Comparison of ENCODE assay signal across 14 mouse cellular contexts in the genomic region with DNA sequence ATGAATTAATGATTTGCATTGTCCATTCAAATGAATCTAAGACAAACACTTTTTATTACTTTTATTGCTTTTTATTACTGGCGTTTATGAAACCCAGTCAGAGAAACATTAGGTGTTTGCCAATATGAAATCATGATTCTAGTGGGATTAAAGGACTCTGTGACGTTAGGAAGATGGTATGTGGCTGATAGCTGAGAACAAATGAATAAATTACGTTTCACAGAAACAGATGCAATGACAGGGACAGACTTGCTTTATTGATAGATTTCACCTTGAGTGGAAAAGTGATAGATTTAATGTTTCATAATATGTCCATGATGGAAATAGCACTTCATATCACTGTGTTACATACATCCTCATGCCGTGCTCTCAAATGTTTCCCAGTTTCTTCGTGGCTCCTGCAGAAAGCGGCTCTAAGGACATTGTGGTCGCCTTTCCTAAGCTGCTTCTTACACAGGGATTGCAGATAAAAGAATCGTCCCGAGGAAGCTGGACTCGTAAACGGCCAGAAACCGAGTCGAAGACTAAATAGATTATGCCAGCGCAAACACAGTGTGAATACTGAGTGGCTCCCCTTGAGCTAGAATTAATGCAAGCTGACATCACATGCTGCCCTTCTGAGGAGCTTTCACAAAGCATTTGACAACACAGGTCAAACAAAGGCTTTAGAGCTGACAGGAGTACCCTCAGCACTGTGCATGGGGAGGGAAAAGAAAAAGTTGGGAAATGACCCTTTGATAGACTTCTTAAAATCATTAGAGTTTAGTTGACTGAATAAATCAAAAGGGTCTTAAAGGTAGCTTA. TPM values are rescaled to one million over a fixed set of nuclear protein-coding genes. Genes with fewer than 3 reads are reported as not detected.
DNase-seq lines count a peak whose midpoint lies in the region; ATAC-seq and TF ChIP-seq lines count a peak whose summit lies in the region.
"Had no signal": no experiment of that assay in that cellular context is flagged by ENCODE, and none has a peak within 500 bp of the region (broad histone marks: within the 10 kb centered on the region; RNA-seq: fewer than 3 reads in every experiment).

No protein-coding gene starts in this region.

- ATAC-seq in forebrain, postnatal 0 days: peak; percentile 83
- peak; percentile 93 for ATAC-seq in midbrain, embryonic 11.5 days (ENCODE audit: low FRiP score)
- ATAC-seq: inflammation-experienced regulatory T-cells, adult 6 months had no signal

- no peaks in the 10 kb centered on the region for H3K27me3 ChIP-seq in forebrain, postnatal 0 days (ENCODE audit: insufficient read depth, low read length)
- H3K27me3 ChIP-seq in midbrain, embryonic 11.5 days (ENCODE audit: control insufficient read depth, insufficient read depth, low read length): no peaks in the 10 kb centered on the region
- H3K27me3 ChIP-seq: heart, embryonic 15.5 days; stomach, embryonic 15.5 days had no signal

- no peaks in the 10 kb centered on the region for H3K36me3 ChIP-seq in forebrain, postnatal 0 days (ENCODE audit: insufficient read depth)
- no peaks in the 10 kb centered on the region for H3K36me3 ChIP-seq in midbrain, embryonic 11.5 days (ENCODE audit: control insufficient read depth, insufficient read depth, low read length)
- H3K36me3 ChIP-seq: heart, embryonic 15.5 days; stomach, embryonic 15.5 days had no signal

- H3K9ac ChIP-seq in forebrain, postnatal 0 days: no peak overlapping the region
- H3K9ac ChIP-seq in midbrain, embryonic 11.5 days (ENCODE audit: low read length): 0 out of 2 replicates have a peak overlapping the region, but pooled peaks have one; percentile 14
- H3K9ac ChIP-seq: heart, embryonic 15.5 days; stomach, embryonic 15.5 days had no signal

- TF ChIP-seq CTCF in forebrain, postnatal 0 days (IDR thresholded peaks at IDR 0.05; ENCODE audit: low read depth): no peak

- no peak overlapping the region for H3K27ac ChIP-seq in forebrain, postnatal 0 days (ENCODE audit: low read depth, low read length)
- H3K27ac ChIP-seq in midbrain, embryonic 11.5 days (ENCODE audit: low read depth, low read length): peak overlapping the region; percentile 83
- H3K27ac ChIP-seq: heart, embryonic 15.5 days; stomach, embryonic 15.5 days had no signal

- intact Hi-C loops in left cerebral cortex, postnatal 25 days (cut with DNase I): no loop called here

- peak; percentile 27 to 30 for DNase-seq in cerebellum, postnatal 10 days
- DNase-seq in cerebellum, adult 11-12 months: no peak
- DNase-seq in forebrain, postnatal 0 days: peak; percentile 13
- peak; percentile 94 for DNase-seq in midbrain, embryonic 11.5 days (ENCODE audit: low spot score, missing footprints)
- DNase-seq in retina, embryonic 14.5 days (ENCODE audit: low spot score): peak; percentile 67
- DNase-seq in right cerebral cortex, postnatal 4 days: no peak
- DNase-seq in left cerebral cortex, postnatal 25 days (ENCODE audit: low spot score in 2 of 2): no peak
- DNase-seq in adrenal gland, adult 2 months: no peak
- DNase-seq: adrenal gland, adult 8-10 months; kidney, postnatal 25 days; liver had no signal

- no peaks in the 10 kb centered on the region for H3K4me1 ChIP-seq in forebrain, postnatal 0 days (ENCODE audit: insufficient read depth)
- peaks cover 21% of the 10 kb centered on the region for H3K4me1 ChIP-seq in midbrain, embryonic 11.5 days (ENCODE audit: control insufficient read depth, insufficient read depth, low read length)
- H3K4me1 ChIP-seq: heart, embryonic 15.5 days; stomach, embryonic 15.5 days had no signal

- H3K4me2 ChIP-seq in forebrain, postnatal 0 days (ENCODE audit: low read depth): no peak overlapping the region; the same call in 1 of the 2 replicates
- peak overlapping the region; percentile 24; the same call in 1 of the 2 replicates for H3K4me2 ChIP-seq in midbrain, embryonic 11.5 days
- H3K4me2 ChIP-seq: heart, embryonic 15.5 days; stomach, embryonic 15.5 days had no signal

- H3K9me3 ChIP-seq in forebrain, postnatal 0 days (ENCODE audit: low read length): no peaks in the 10 kb centered on the region
- H3K9me3 ChIP-seq in midbrain, embryonic 11.5 days (ENCODE audit: control insufficient read depth, low read length): no peaks in the 10 kb centered on the region
- H3K9me3 ChIP-seq: heart, embryonic 15.5 days; stomach, embryonic 15.5 days had no signal

- no peak overlapping the region for H3K4me3 ChIP-seq in forebrain, postnatal 0 days (ENCODE audit: low read depth, low read length)
- H3K4me3 ChIP-seq in midbrain, embryonic 11.5 days (ENCODE audit: low read depth, low read length): no peak overlapping the region
- H3K4me3 ChIP-seq: heart, embryonic 15.5 days; stomach, embryonic 15.5 days had no signal

- 25% methylated on average over 14 of the region's 14 CpGs for WGBS in forebrain, postnatal 0 days
- 19% methylated on average over 14 of the region's 14 CpGs for WGBS in midbrain, embryonic 11.5 days

RNA-seq across cellular contexts. Expression of a gene that starts 18.6 kb away (rescaled TPM):
- total RNA-seq in forebrain, postnatal 0 days (2014; rRNA removed): 10.9 and 13.6 TPM in 2 replicates
- polyA plus RNA-seq in forebrain, postnatal 0 days (2015; fragmentation: Nextera tagmentation; extraction: Ambion mirVana): 14.4 and 16.3 TPM in 2 replicates
- polyA plus RNA-seq in midbrain, embryonic 11.5 days (2014; fragmentation: Nextera tagmentation; extraction: Ambion mirVana): 9.9 and 10.8 TPM in 2 replicates
- 10 to 100 TPM; 83.3 to 84.2 TPM for total RNA-seq in left cerebral cortex, postnatal 25 days (2021)
- 10 to 100 TPM; 37.4 to 46.8 TPM for total RNA-seq in adrenal gland, adult 2 months (2021)
- polyA plus RNA-seq in adrenal gland, adult 2 months (2012; rRNA removed): 45.4 and 57.5 TPM in 2 replicates

Comparison
In these comparisons a context has a peak if more than half of its experiments do, and no peak if none do; other contexts are left out.
1. DNase-seq: peak in cerebellum, postnatal 10 days (2 of 2), forebrain, postnatal 0 days (single experiment), midbrain, embryonic 11.5 days (single experiment) and retina, embryonic 14.5 days (single experiment); none in cerebellum, adult 11-12 months (single experiment), right cerebral cortex, postnatal 4 days (single experiment), left cerebral cortex, postnatal 25 days (0 of 2) and adrenal gland, adult 2 months (single experiment).